Mouse (Mus musculus) small intestine, adult 2 months (tissue): ENCODE measurements around the gene Dtx3.

Source experiments
- CTCF ChIP-seq: fragments of 200-500 bp; IDR thresholded peaks from 2 replicates; pipeline ENCODE4 v1.5.1; 2012; ENCODE audit warnings: low read depth, mild to moderate bottlenecking, control low read depth, inconsistent platforms, low read length, moderate library complexity, mixed read lengths; ENCODE audit not compliant: insufficient replicate concordance, insufficient read length; ENCODE audit errors: extremely low read depth
- POLR2A ChIP-seq: fragments of 200-500 bp; IDR thresholded peaks from 2 replicates; pipeline ENCODE4 v1.6.1; 2012; ENCODE audit warnings: low read depth, mild to moderate bottlenecking, control low read depth, inconsistent platforms, low read length, moderate library complexity

- TF ChIP-seq CTCF = no peak
- no peak for TF ChIP-seq POLR2A
Observed at GRCm38 (mm10) chr10:127236541-127236940, 41.0 kb upstream of the Dtx3 start.
